Mouse (Mus musculus): ENCODE data around the gene Gle1. TPM values are rescaled to one million over a fixed set of nuclear protein-coding genes. Genes with fewer than 3 reads are reported as not detected.
A peak's percentile ranks its signal among the peaks of the same experiment; 100 is the strongest.

The Gle1 gene
- polyA plus RNA-seq, 1 experiment from 2014 or later, result 69.8 TPM

- under 1% methylated on average over 40 of the region's 41 CpGs for WGBS
- H3K9me3 ChIP-seq, result no peaks in the 10 kb centered on the region
Measured at GRCm38 (mm10) chr2:29965906-29966305, 30.7 kb downstream of the Gle1 start.

GRCm38 (mm10) chr2:29966826-29967225 is 31.6 kb downstream of the Gle1 start:
- Histone ChIP-seq H3K27ac (replicated peaks) (peak overlapping the region; percentile 97), H3K4me1 (replicated peaks) (peaks cover 76% of the 10 kb centered on the region), H3K4me2 (peak overlapping the region; percentile 73), H3K4me3 (peak overlapping the region; percentile 90), H3K9ac (peak overlapping the region; percentile 99), H3K27me3 (no peaks in the 10 kb centered on the region), H3K36me3 (peaks cover 20% of the 10 kb centered on the region), H3K9me3 (no peaks in the 10 kb centered on the region)
- ATAC-seq (ENCODE audit: low FRiP score, low read depth), result no peak
- WGBS, result 55% methylated on average over 2 of the region's 2 CpGs

More at GRCm38 (mm10) chr2:29965906-29966305, 30.7 kb downstream of the Gle1 start:
- H3K4me1 ChIP-seq (replicated peaks), result peaks cover 66% of the 10 kb centered on the region
- H3K4me3 ChIP-seq, result peak overlapping the region; percentile 90
- H3K27ac ChIP-seq (replicated peaks), result peak overlapping the region; percentile 97
- peaks cover 20% of the 10 kb centered on the region for H3K36me3 ChIP-seq
- peak overlapping the region; percentile 99 for H3K9ac ChIP-seq
- H3K27me3 ChIP-seq, result no peaks in the 10 kb centered on the region
- peak overlapping the region; percentile 73 for H3K4me2 ChIP-seq
- ATAC-seq (ENCODE audit: low FRiP score, low read depth), result peak; percentile 36

- peaks cover 20% of the 10 kb centered on the region for H3K36me3 ChIP-seq
- peak overlapping the region; percentile 30 for H3K9ac ChIP-seq
- no peaks in the 10 kb centered on the region for H3K27me3 ChIP-seq
- peak overlapping the region; percentile 90 for H3K4me3 ChIP-seq
- H3K4me1 ChIP-seq (replicated peaks), result peaks cover 85% of the 10 kb centered on the region
- 0 out of 2 replicates have a peak overlapping the region, but pooled peaks have one; percentile 28 for H3K27ac ChIP-seq (replicated peaks)
- 39% methylated on average over 5 of the region's 5 CpGs for WGBS
- H3K4me2 ChIP-seq, result peak overlapping the region; percentile 73
- ATAC-seq (ENCODE audit: low FRiP score, low read depth), result no peak
- no peaks in the 10 kb centered on the region for H3K9me3 ChIP-seq
Measured at GRCm38 (mm10) chr2:29967768-29968167, 32.5 kb downstream of the Gle1 start.

GRCm38 (mm10) chr2:29968638-29969037 is 33.4 kb downstream of the Gle1 start:
- Histone ChIP-seq H3K27me3 (no peaks in the 10 kb centered on the region), H3K4me3 (no peak overlapping the region), H3K4me1 (replicated peaks) (peaks cover 78% of the 10 kb centered on the region), H3K36me3 (peaks cover 20% of the 10 kb centered on the region), H3K4me2 (peak overlapping the region; percentile 73), H3K9ac (peak overlapping the region; percentile 2; the same call in 1 of the 2 replicates), H3K9me3 (no peaks in the 10 kb centered on the region), H3K27ac (replicated peaks) (no peak overlapping the region)
- no peak for ATAC-seq (ENCODE audit: low FRiP score, low read depth)
- WGBS, result 87% methylated on average over 5 of the region's 5 CpGs

- Histone ChIP-seq H3K4me2 (no peak overlapping the region), H3K36me3 (peaks cover 34% of the 10 kb centered on the region), H3K4me1 (replicated peaks) (peaks cover 60% of the 10 kb centered on the region), H3K9me3 (no peaks in the 10 kb centered on the region), H3K27me3 (no peaks in the 10 kb centered on the region), H3K9ac (no peak overlapping the region), H3K4me3 (no peak overlapping the region), H3K27ac (replicated peaks) (peak overlapping the region; percentile 60)
- WGBS, result 73% methylated on average over 9 of the region's 9 CpGs
- ATAC-seq (ENCODE audit: low FRiP score, low read depth), result no peak; the same call in 1 of the 2 replicates
Measured at GRCm38 (mm10) chr2:29971838-29972635, 36.8 kb downstream of the Gle1 start.

- Histone ChIP-seq H3K27me3 (no peaks in the 10 kb centered on the region), H3K9me3 (no peaks in the 10 kb centered on the region), H3K9ac (no peak overlapping the region), H3K4me3 (no peak overlapping the region), H3K4me1 (replicated peaks) (peaks cover 49% of the 10 kb centered on the region), H3K27ac (replicated peaks) (no peak overlapping the region), H3K36me3 (peaks cover 35% of the 10 kb centered on the region), H3K4me2 (no peak overlapping the region)
- 4% methylated on average over 2 of the region's 2 CpGs for WGBS
- no peak for ATAC-seq (ENCODE audit: low FRiP score, low read depth)
Measured at GRCm38 (mm10) chr2:29973525-29973924, 38.3 kb downstream of the Gle1 start.

- no peak overlapping the region for H3K27ac ChIP-seq (replicated peaks)
- H3K9me3 ChIP-seq, result no peaks in the 10 kb centered on the region
- ATAC-seq (ENCODE audit: low FRiP score, low read depth), result no peak
- H3K4me1 ChIP-seq (replicated peaks), result peaks cover 13% of the 10 kb centered on the region
- H3K4me2 ChIP-seq, result no peak overlapping the region
- no peaks in the 10 kb centered on the region for H3K27me3 ChIP-seq
- H3K36me3 ChIP-seq, result peaks cover 54% of the 10 kb centered on the region
- H3K4me3 ChIP-seq, result no peak overlapping the region
- H3K9ac ChIP-seq, result no peak overlapping the region
Measured at GRCm38 (mm10) chr2:29977307-29977706, 42.1 kb downstream of the Gle1 start.

- WGBS, result 100% methylated on average over 1 of the region's 1 CpGs
- Histone ChIP-seq H3K4me1 (replicated peaks) (0 out of 2 replicates have a peak, but pooled peaks cover 6% of the 10 kb centered on the region), H3K36me3 (peaks cover 86% of the 10 kb centered on the region), H3K4me3 (no peak overlapping the region), H3K9ac (no peak overlapping the region), H3K9me3 (no peaks in the 10 kb centered on the region), H3K4me2 (no peak overlapping the region), H3K27ac (replicated peaks) (no peak overlapping the region), H3K27me3 (no peaks in the 10 kb centered on the region)
- ATAC-seq (ENCODE audit: low FRiP score, low read depth), result no peak
Measured at GRCm38 (mm10) chr2:29980661-29981060, 45.4 kb downstream of the Gle1 start.

- Histone ChIP-seq H3K36me3 (peaks cover 99% of the 10 kb centered on the region), H3K4me3 (no peak overlapping the region), H3K27me3 (no peaks in the 10 kb centered on the region), H3K9me3 (no peaks in the 10 kb centered on the region), H3K4me1 (replicated peaks) (no peaks in the 10 kb centered on the region), H3K27ac (replicated peaks) (no peak overlapping the region), H3K4me2 (no peak overlapping the region), H3K9ac (no peak overlapping the region)
- WGBS, result 52% methylated on average over 2 of the region's 2 CpGs
- no peak for ATAC-seq (ENCODE audit: low FRiP score, low read depth)
Measured at GRCm38 (mm10) chr2:29991962-29992361, 56.7 kb downstream of the Gle1 start.

GRCm38 (mm10) chr2:30009101-30009500 is 73.9 kb downstream of the Gle1 start:
- no peaks in the 10 kb centered on the region for H3K27me3 ChIP-seq
- no peak overlapping the region for H3K27ac ChIP-seq (replicated peaks)
- H3K4me2 ChIP-seq, result no peak overlapping the region
- H3K9ac ChIP-seq, result no peak overlapping the region
- H3K4me3 ChIP-seq, result no peak overlapping the region
- H3K9me3 ChIP-seq, result no peaks in the 10 kb centered on the region
- H3K4me1 ChIP-seq (replicated peaks), result 0 out of 2 replicates have a peak, but pooled peaks cover 5% of the 10 kb centered on the region
- no peak for ATAC-seq (ENCODE audit: low FRiP score, low read depth)
- 50% methylated on average over 1 of the region's 1 CpGs for WGBS
- peaks cover 98% of the 10 kb centered on the region for H3K36me3 ChIP-seq
